Mouse (Mus musculus) CD4-positive helper T cell, adult 2 months (primary cell): ENCODE data around the gene Gm3488.
"Not testable (repeated sequence)": the region's sequence is repeated elsewhere in the genome, so short reads cannot be mapped to it uniquely, and the experiment has no call there.

Experiments used
- DNase-seq: peaks from one replicate; pipeline ENCODE4 v3.0.0-alpha.2; 2012; ENCODE audit warnings: low read depth, missing footprints, low spot score

Gm3488 gene

GRCm38 (mm10) chr14:5501374-5501773 is at the start of gene Gm3488:
Gm3488 (plus strand) TSS chr14:5501674.
- DNase-seq = not testable (repeated sequence)

- DNase-seq = not testable (repeated sequence)
Measured at GRCm38 (mm10) chr14:5455367-5455766, 46.1 kb upstream of the Gm3488 start, which contains the start of gene Gm3194. Gm3194 (minus strand) TSS chr14:5455467.

- DNase-seq = not testable (repeated sequence)
Measured at GRCm38 (mm10) chr14:5460469-5460868, 41.0 kb upstream of the Gm3488 start.

GRCm38 (mm10) chr14:5477730-5478129 is 23.7 kb upstream of the Gm3488 start, which contains the start of gene Gm8246:
Gm8246 (minus strand) TSS chr14:5477830.
- not testable (repeated sequence) for DNase-seq

GRCm38 (mm10) chr14:5483907-5484306 is 17.6 kb upstream of the Gm3488 start, which contains the start of gene Gm3187:
Gm3187 (plus strand) TSS chr14:5484207.
- DNase-seq = not testable (repeated sequence)

GRCm38 (mm10) chr14:5538196-5538595 is 36.7 kb downstream of the Gm3488 start, which contains the start of gene Gm3532:
Gm3532 (plus strand) TSS chr14:5538496.
- not testable (repeated sequence) for DNase-seq
